Mouse (Mus musculus): ENCODE data around the gene Mn1. TPM values are rescaled to one million over a fixed set of nuclear protein-coding genes. Genes with fewer than 3 reads are reported as not detected.

The Mn1 gene
- polyA plus RNA-seq, 1 experiment: 4.0 TPM

DNA sequence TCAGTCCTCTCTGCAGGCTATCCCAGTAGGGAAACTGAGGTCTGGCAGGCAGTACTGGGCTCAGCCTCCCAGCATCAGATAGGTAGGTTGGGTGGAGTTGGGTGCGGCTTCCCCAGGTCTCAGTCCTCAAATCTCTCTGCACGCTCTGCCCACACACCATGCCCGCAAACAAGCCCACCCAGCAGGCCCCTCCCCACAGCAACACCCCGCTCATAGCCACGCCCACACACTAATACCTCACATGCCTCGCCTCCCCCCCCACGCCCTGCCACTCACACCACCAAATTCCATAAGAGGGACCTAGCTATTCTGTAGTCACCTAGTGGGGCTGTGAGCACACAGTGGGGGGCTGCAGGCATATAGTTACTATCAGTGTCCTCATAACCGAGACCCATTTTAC lies 21.7 kb downstream of the Mn1 start:
- no peaks in the 10 kb centered on the region for H3K4me1 ChIP-seq (ENCODE audit: control insufficient read depth, insufficient read depth, low read length)
- TF ChIP-seq POLR2A (IDR thresholded peaks at IDR 0.05; ENCODE audit: borderline replicate concordance, extremely low read depth, low read depth, low read length) (no peak), CTCF (IDR thresholded peaks at IDR 0.05; ENCODE audit: insufficient read depth, low read length) (no peak)
- WGBS: 90% methylated on average over 8 of the region's 8 CpGs
- H3K4me3 ChIP-seq (replicated peaks; ENCODE audit: extremely low read depth, low read depth, low read length): no peak overlapping the region
- no peak for DNase-seq

DNA sequence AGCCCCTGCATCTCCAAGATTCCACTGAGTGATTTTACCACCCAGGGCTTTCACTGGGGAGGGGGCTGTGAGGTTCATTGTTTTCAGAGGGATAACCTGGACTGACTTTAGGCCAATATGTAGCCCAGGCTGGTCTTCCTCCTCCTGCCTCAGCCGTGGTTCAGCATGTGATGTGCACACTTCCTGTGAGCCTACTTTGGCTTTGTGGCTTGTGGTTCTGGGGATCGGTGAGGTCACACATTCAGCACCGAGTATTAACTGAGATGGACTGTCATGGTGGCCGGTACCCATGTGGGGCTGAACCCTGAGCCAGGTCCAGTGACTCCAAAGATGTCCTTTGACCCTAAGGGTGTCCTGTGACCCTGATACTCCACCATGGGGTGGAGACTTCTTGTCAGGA lies 23.1 kb downstream of the Mn1 start:
- Histone ChIP-seq H3K4me3 (replicated peaks; ENCODE audit: extremely low read depth, low read depth, low read length) (no peak overlapping the region), H3K4me1 (ENCODE audit: control insufficient read depth, insufficient read depth, low read length) (no peaks in the 10 kb centered on the region)
- DNase-seq: no peak
- no peak for TF ChIP-seq CTCF (IDR thresholded peaks at IDR 0.05; ENCODE audit: insufficient read depth, low read length)
- TF ChIP-seq POLR2A (IDR thresholded peaks at IDR 0.05; ENCODE audit: borderline replicate concordance, extremely low read depth, low read depth, low read length): no peak
- 81% methylated on average over 4 of the region's 4 CpGs for WGBS

DNA sequence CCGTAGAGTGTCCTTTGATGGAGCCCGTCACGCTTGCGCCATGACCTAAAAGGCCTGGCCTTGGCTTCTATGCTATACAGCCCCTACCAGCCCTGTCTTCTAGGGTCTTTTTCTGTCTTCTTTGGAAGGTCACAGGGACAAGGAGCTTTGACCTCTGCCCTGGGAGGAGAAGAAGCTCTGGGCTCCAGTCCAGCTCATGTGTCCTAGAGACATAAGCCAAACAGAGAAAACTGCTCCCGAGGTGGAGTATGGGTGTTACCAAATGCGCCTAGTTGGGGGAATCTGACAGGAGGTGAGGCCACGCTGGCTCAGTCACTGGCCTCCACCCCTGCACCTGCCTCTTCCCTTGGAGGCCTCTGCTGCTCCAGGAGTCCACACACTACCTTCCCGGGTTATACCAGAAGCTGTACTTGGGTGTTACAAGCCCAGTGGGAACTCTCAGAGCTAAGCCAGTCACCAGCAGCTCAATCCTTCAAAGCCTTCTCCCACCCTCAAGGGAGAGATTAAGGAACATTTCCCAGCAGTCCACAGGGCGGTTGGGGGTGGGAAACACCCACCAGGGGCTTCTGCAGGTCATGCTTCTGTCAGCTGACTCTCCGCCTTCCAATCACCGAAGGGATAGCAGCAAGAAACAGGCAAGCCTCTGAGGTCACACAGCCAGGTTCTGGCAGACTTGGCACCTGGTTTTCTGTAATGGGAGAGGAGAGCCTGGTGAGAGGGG lies 25.1 kb downstream of the Mn1 start:
- TF ChIP-seq CTCF (IDR thresholded peaks at IDR 0.05; ENCODE audit: insufficient read depth, low read length) (no peak), POLR2A (IDR thresholded peaks at IDR 0.05; ENCODE audit: borderline replicate concordance, extremely low read depth, low read depth, low read length) (no peak)
- DNase-seq: no peak
- Histone ChIP-seq H3K4me3 (replicated peaks; ENCODE audit: extremely low read depth, low read depth, low read length) (no peak overlapping the region), H3K4me1 (ENCODE audit: control insufficient read depth, insufficient read depth, low read length) (no peaks in the 10 kb centered on the region)
- 75% methylated on average over 11 of the region's 11 CpGs for WGBS

DNA sequence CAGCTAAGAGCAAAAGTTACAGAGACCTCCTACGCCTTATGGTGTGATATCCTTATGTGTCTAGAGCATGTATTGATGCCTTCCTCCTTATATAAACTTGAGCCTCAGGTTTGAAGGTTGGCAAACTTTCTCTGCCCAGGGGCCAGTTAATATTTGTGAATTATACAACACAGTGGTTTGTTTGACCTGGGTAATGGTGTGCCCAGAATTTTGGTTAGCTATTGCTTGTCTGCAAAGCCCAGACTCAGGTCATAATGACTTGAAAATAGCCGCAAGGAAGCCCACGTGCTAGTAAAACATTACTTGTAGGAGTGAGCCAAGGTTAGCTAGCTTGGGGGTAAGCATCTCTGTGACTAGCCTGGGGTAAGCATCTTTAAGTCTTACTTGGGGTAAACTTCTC lies 26.5 kb downstream of the Mn1 start:
- no peak for TF ChIP-seq POLR2A (IDR thresholded peaks at IDR 0.05; ENCODE audit: borderline replicate concordance, extremely low read depth, low read depth, low read length)
- TF ChIP-seq CTCF (IDR thresholded peaks at IDR 0.05; ENCODE audit: insufficient read depth, low read length): no peak
- 93% methylated on average over 3 of the region's 3 CpGs for WGBS
- Histone ChIP-seq H3K4me3 (replicated peaks; ENCODE audit: extremely low read depth, low read depth, low read length) (no peak overlapping the region), H3K4me1 (ENCODE audit: control insufficient read depth, insufficient read depth, low read length) (no peaks in the 10 kb centered on the region)
- no peak for DNase-seq

DNA sequence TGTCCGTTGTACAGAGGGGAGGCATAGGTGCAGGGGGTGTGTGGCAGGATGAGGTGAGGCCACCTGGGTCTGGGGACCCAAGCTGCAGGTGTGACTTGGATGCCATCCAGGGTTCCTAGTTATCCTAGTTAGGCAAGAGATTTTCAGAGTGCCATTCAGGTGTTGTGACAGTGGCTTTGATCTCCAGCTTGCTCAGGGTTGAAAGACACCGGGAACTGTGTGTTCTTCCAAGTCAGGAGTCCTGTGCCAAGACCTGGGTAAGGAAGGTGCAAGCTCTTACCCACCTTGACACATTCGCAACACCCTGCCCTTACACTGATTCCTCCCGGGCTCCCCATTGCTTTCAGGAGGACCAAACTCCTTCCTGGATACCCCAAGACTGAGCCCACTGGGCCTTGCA lies 27.2 kb downstream of the Mn1 start:
- WGBS: 83% methylated on average over 4 of the region's 4 CpGs
- no peak for TF ChIP-seq CTCF (IDR thresholded peaks at IDR 0.05; ENCODE audit: insufficient read depth, low read length)
- TF ChIP-seq POLR2A (IDR thresholded peaks at IDR 0.05; ENCODE audit: borderline replicate concordance, extremely low read depth, low read depth, low read length): no peak
- DNase-seq: no peak

DNA sequence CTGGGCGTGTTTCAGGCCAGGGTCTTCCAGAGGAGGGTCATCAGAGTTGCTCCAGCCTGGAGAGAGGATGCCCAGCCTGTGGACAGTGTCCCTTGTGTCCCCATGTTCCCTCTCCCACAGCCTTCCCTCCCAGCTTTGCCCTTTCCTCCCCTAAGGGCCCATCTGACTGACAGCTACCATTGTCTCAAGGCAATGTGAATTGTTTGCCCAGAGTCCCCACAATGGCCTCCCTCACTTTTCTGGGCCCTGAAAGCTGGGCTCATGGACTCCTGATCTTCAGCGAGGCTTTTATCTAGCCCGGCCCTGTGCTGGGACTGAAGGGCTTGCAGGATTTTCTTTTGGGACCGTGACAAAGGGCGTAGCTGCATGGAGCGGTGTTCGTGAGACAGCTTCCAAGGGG lies 29.5 kb downstream of the Mn1 start:
- Histone ChIP-seq H3K4me3 (replicated peaks; ENCODE audit: extremely low read depth, low read depth, low read length) (no peak overlapping the region), H3K4me1 (ENCODE audit: control insufficient read depth, insufficient read depth, low read length) (no peaks in the 10 kb centered on the region)
- DNase-seq: no peak
- 85% methylated on average over 7 of the region's 7 CpGs for WGBS
- no peak for TF ChIP-seq CTCF (IDR thresholded peaks at IDR 0.05; ENCODE audit: insufficient read depth, low read length)
- no peak for TF ChIP-seq POLR2A (IDR thresholded peaks at IDR 0.05; ENCODE audit: borderline replicate concordance, extremely low read depth, low read depth, low read length)

More for the DNA sequence above, 27.2 kb downstream of the Mn1 start:
- Histone ChIP-seq H3K4me1 (ENCODE audit: control insufficient read depth, insufficient read depth, low read length) (no peaks in the 10 kb centered on the region), H3K4me3 (replicated peaks; ENCODE audit: extremely low read depth, low read depth, low read length) (no peak overlapping the region)

DNA sequence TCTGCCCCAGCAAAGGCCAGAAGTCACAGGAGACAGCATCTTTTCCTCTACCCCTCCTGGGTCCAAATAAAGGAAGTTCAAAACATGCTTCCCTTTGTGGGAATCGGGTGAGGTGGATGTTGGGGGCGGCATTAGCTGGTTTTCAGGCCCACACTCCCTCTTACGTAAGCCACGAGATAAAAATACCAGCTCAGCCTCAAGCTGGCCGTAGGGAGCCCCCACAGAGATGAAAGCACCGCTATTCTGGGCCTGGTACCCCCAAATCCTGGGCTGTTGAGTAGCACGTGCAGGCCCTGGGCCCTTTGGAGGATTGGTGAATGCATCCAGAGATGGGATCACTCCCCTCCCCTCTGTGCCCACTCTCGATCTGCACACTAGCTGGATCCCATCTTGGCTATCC lies 32.5 kb downstream of the Mn1 start:
- DNase-seq: no peak
- no peak overlapping the region for H3K4me3 ChIP-seq (replicated peaks; ENCODE audit: extremely low read depth, low read depth, low read length)
- 55% methylated on average over 8 of the region's 8 CpGs for WGBS
- no peaks in the 10 kb centered on the region for H3K4me1 ChIP-seq (ENCODE audit: control insufficient read depth, insufficient read depth, low read length)
- TF ChIP-seq POLR2A (IDR thresholded peaks at IDR 0.05; ENCODE audit: borderline replicate concordance, extremely low read depth, low read depth, low read length) (no peak), CTCF (IDR thresholded peaks at IDR 0.05; ENCODE audit: insufficient read depth, low read length) (no peak)

DNA sequence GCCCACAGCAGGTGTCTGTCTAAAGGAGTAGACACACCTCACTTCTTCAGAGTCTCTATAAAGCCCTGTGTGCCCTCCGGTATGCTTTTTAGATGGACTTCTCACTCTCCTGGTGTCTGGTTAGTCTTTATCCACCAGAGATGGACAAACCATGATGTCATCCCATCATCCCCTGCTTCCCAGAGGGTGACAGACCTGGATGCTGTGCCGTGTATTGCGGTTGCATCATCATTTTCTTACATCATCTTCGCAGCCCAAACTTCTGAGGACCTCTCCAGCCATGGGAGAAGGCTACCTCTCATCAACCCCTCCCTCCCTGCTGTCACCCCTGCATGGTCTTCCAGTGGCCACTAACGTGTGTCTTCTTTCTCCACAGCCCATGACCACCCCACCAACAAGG lies 37.1 kb downstream of the Mn1 start:
- no peak for DNase-seq
- no peak for TF ChIP-seq CTCF (IDR thresholded peaks at IDR 0.05; ENCODE audit: insufficient read depth, low read length)
- no peak for TF ChIP-seq POLR2A (IDR thresholded peaks at IDR 0.05; ENCODE audit: borderline replicate concordance, extremely low read depth, low read depth, low read length)

DNA sequence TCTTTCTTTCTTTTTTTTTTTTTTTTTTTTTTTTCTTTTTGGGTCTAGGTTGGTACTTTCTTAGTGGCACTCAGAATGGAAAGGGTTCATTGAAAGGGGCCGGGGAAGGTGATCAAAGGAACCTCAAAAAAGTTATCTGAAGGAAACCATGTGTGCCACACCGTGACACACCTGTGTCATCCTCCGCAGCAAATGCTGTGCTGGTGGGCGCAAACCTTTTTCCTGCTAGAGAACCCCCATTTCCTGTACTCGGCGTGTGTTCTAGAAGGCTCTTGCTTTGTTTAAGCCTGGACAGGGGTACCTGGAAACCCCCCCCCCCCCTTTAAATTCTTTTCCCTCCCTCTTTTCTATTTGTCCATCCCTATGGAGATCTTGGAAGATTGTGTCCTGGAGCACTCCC lies 37.7 kb downstream of the Mn1 start:
- 84% methylated on average over 6 of the region's 6 CpGs for WGBS

More for the DNA sequence above, 37.1 kb downstream of the Mn1 start:
- 79% methylated on average over 5 of the region's 5 CpGs for WGBS
- Histone ChIP-seq H3K4me3 (replicated peaks; ENCODE audit: extremely low read depth, low read depth, low read length) (no peak overlapping the region), H3K4me1 (ENCODE audit: control insufficient read depth, insufficient read depth, low read length) (no peaks in the 10 kb centered on the region)

DNA sequence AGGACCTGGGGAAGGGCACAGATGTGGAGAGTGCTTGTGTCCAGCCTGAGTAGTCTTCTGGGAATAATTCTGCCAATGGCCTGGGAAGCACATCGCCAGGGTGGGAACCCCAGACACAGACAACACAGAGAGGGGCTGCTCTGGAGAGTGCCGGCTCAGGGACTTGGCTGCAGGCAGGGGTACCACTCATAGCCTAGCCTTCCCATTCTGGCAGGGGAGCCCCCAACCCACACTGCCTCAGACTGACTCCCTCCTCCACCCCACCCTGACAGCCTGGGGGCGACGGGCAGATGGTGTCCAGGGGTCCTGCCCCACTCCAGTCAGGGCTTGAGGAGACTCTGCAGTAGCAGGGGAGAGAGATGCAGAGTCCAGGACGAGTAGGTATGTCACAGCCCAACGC lies 41.5 kb downstream of the Mn1 start:
- no peaks in the 10 kb centered on the region for H3K4me1 ChIP-seq (ENCODE audit: control insufficient read depth, insufficient read depth, low read length)
- no peak overlapping the region for H3K4me3 ChIP-seq (replicated peaks; ENCODE audit: extremely low read depth, low read depth, low read length)
- no peak for DNase-seq
- WGBS: 93% methylated on average over 6 of the region's 6 CpGs
- TF ChIP-seq CTCF (IDR thresholded peaks at IDR 0.05; ENCODE audit: insufficient read depth, low read length) (no peak), POLR2A (IDR thresholded peaks at IDR 0.05; ENCODE audit: borderline replicate concordance, extremely low read depth, low read depth, low read length) (no peak)

More for the DNA sequence above, 37.7 kb downstream of the Mn1 start:
- TF ChIP-seq POLR2A (IDR thresholded peaks at IDR 0.05; ENCODE audit: borderline replicate concordance, extremely low read depth, low read depth, low read length) (no peak), CTCF (IDR thresholded peaks at IDR 0.05; ENCODE audit: insufficient read depth, low read length) (no peak)
- Histone ChIP-seq H3K4me1 (ENCODE audit: control insufficient read depth, insufficient read depth, low read length) (no peaks in the 10 kb centered on the region), H3K4me3 (replicated peaks; ENCODE audit: extremely low read depth, low read depth, low read length) (no peak overlapping the region)
- DNase-seq: no peak

Measured in lung, adult 2 months (tissue).